Mouse (Mus musculus) midbrain, embryonic 13.5 days (tissue): ENCODE measurements at regions not wholly inside any gene's neighbourhood (a gene's known extent, or its start where the extent isn't known, plus 50 kb on each side); places are given as distances from the start of the nearest gene placed in this dataset.
A peak's percentile ranks its signal among the peaks of the same experiment; 100 is the strongest.
"Not testable (repeated sequence)": the region's sequence is repeated elsewhere in the genome, so short reads cannot be mapped to it uniquely, and the experiment has no call there.

Experiments used
- ATAC-seq: fragments of 200-750 bp; cut with Nextera tagmentation; 2 replicates; pipeline ENCODE4 v1.8.0; 2017; ENCODE audit warnings: mild to moderate bottlenecking, moderate TSS enrichment, moderate library complexity
- H3K27ac ChIP-seq: fragments of 300-500 bp; sonication (generic); 2 replicates; pipeline ENCODE4 v1.5.1; 2015; ENCODE audit warnings: inconsistent platforms, mild to moderate bottlenecking, moderate library complexity
- H3K27me3 ChIP-seq: fragments of 300-500 bp; sonication (generic); 2 replicates; pipeline ENCODE4 v1.6.1; 2015; ENCODE audit warnings: mild to moderate bottlenecking, inconsistent platforms
- H3K36me3 ChIP-seq: fragments of 300-500 bp; sonication (generic); 2 replicates; pipeline ENCODE4 v1.6.1; 2015; ENCODE audit warnings: mild to moderate bottlenecking, inconsistent platforms
- H3K4me1 ChIP-seq: fragments of 300-500 bp; sonication (generic); replicated peaks from 2 replicates; pipeline ENCODE4 v1.6.1; 2015; ENCODE audit warnings: inconsistent platforms
- H3K4me2 ChIP-seq: fragments of 300-500 bp; sonication (generic); replicated peaks from 2 replicates; pipeline ENCODE4 v1.6.1; 2015; ENCODE audit warnings: moderate library complexity, mild to moderate bottlenecking, inconsistent platforms
- H3K4me3 ChIP-seq: fragments of 300-500 bp; sonication (generic); replicated peaks from 2 replicates; pipeline ENCODE4 v1.5.1; 2015; ENCODE audit warnings: mild to moderate bottlenecking, inconsistent platforms
- H3K9ac ChIP-seq: fragments of 300-500 bp; sonication (generic); replicated peaks from 2 replicates; pipeline ENCODE4 v1.6.1; 2015; ENCODE audit warnings: mild to moderate bottlenecking, inconsistent platforms
- H3K9me3 ChIP-seq: fragments of 300-500 bp; sonication (generic); 2 replicates; pipeline ENCODE4 v1.6.1; 2016; ENCODE audit warnings: mild to moderate bottlenecking, inconsistent platforms
- WGBS: fragments of 180-500 bp; shearing (Covaris S2); methylation state at CpG from one replicate; pipeline ENCODE4 v1.1.7; 2015; 5-methylcytosine and 5-hydroxymethylcytosine counted together

DNA sequence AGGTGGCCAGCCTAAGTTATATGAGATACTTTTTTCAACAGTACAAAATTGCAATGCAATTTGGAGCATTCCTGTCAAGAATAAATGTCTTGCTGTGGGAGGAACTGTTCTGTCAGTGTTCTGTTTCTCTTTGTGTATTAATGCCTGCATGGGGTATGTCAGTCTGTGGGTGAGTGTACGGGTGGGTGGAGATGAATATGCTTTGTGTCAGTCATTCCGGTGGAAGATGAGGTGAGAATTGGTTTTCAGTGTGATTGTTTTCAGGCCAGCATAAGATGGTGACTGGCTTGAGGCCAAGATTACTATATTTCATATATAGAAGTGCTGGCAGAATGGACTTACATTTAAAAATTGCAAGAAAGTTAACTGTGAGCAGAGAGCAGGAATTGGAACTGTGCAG is 184.0 kb downstream of the Frk start:
- no peaks in the 10 kb centered on the region for H3K27me3 ChIP-seq
- H3K4me2 ChIP-seq = no peak overlapping the region
- 65% methylated on average over 2 of the region's 2 CpGs for WGBS
- H3K36me3 ChIP-seq = no peaks in the 10 kb centered on the region
- H3K4me1 ChIP-seq = no peaks in the 10 kb centered on the region
- H3K27ac ChIP-seq = no peak overlapping the region
- 0 out of 2 replicates have a peak, but pooled peaks have one; percentile 22 for ATAC-seq
- no peak overlapping the region for H3K4me3 ChIP-seq
- no peaks in the 10 kb centered on the region for H3K9me3 ChIP-seq
- H3K9ac ChIP-seq = no peak overlapping the region

DNA sequence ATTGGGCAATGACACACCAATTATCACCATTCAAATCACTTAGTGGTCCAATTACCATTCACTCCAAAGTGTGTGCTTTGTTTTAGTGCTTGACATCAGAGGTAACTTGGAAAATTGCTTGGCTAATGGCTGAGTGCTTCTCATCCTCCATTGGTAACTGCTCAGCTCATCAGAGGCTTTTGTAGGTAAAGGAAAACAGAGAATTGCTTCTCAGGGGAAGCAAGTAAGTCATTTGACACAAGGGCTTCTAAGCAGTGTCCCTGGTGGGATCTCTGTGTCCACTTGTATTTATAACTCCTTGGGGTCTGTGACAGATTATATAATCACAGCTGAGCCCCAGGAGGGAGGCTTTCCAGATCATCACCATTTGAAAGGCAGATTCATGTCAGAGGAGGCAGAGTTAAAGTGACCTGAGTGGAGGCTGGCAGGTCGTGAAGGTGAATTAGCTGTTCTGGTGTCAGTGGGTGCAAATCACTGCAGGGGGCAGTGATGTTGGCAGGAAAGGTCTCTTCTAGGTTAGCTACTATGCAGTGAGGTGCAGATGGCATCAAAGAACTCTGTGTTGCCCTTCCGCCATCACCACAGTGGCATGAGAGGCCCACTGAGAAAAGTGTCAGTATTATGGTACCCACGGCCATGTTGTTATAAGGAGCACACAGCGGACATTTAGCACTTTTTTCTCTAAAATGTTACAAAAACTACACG is 184.7 kb downstream of the Frk start:
- Histone ChIP-seq H3K27me3 (no peaks in the 10 kb centered on the region), H3K4me3 (no peak overlapping the region), H3K36me3 (no peaks in the 10 kb centered on the region), H3K4me2 (no peak overlapping the region), H3K4me1 (no peaks in the 10 kb centered on the region), H3K27ac (peak overlapping the region; percentile 16; the same call in 1 of the 2 replicates), H3K9ac (no peak overlapping the region), H3K9me3 (no peaks in the 10 kb centered on the region)
- WGBS = 66% methylated on average over 5 of the region's 5 CpGs
- ATAC-seq = peak; percentile 51; the same call in 1 of the 2 replicates

DNA sequence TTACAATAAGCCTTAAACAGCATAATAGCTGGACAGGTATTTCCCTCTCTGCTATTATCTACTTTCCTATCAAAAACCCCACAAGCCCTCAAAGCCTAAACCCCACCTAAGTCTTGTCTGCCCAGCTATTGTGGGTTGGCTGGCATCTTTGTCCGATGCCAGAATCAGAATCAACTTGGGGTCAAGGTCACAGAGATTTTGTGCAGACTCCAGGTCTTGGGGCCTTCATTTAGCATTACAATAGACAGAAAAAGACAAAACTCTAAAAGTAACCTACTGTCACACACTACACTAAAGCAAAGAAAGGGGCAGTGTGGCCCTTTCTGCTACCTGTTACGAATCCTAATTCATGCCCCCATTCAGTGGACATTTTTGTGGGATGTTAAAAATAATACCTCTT is 188.6 kb downstream of the Frk start:
- no peak overlapping the region for H3K9ac ChIP-seq
- no peak overlapping the region for H3K27ac ChIP-seq
- H3K4me1 ChIP-seq = no peaks in the 10 kb centered on the region
- no peaks in the 10 kb centered on the region for H3K27me3 ChIP-seq
- ATAC-seq = no peak
- H3K4me2 ChIP-seq = no peak overlapping the region
- no peaks in the 10 kb centered on the region for H3K36me3 ChIP-seq
- 71% methylated on average over 2 of the region's 2 CpGs for WGBS
- H3K9me3 ChIP-seq = no peaks in the 10 kb centered on the region
- H3K4me3 ChIP-seq = no peak overlapping the region

DNA sequence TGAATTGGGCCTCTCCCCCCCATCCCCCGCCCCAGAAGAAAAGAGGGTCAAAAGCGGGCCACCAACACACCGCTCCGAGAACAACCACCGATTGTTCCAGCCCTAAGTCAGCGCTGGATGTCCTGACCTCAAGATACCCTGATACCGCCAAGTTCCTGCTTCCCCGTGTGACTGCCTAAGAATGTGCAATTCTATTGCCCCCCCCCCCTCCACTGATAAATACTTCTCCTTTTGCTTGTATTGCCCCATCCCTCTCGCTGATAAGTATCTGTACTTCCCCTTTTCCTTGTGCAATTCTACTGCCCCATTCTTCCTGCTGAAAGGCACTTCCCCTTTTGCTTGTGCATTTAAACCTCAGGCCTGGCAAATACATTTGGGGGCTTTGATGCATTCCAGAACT is 216.2 kb downstream of the Frk start:
- H3K27me3 ChIP-seq, H3K4me1 ChIP-seq, ATAC-seq, H3K36me3 ChIP-seq, H3K4me2 ChIP-seq, H3K27ac ChIP-seq, H3K9me3 ChIP-seq, H3K4me3 ChIP-seq, H3K9ac ChIP-seq: not testable (repeated sequence)
- 87% methylated on average over 9 of the region's 9 CpGs for WGBS

DNA sequence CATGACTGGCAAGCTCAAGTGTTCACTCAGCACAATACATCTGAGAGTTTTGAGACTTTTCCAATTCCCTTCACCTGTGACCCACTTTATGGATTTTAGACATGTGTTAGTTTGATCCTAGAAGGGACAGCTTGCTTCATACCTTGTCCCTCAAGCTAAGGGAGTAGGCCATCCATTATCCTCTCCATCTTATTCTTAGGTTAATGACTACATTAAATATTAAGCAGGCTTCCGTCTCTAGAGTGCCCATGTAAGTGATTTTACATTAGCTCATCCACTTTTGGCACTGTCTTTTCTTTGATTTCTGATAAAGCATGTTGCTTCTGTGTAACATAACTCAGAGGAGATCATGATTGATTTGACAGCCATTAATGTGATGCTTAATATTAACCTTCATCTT is 218.8 kb downstream of the Frk start:
- no peak overlapping the region for H3K9ac ChIP-seq
- no peak overlapping the region for H3K4me3 ChIP-seq
- H3K4me2 ChIP-seq = no peak overlapping the region
- H3K4me1 ChIP-seq = peaks cover 4% of the 10 kb centered on the region; the same call in 1 of the 2 replicates
- H3K9me3 ChIP-seq = no peaks in the 10 kb centered on the region
- no peak for ATAC-seq
- H3K27me3 ChIP-seq = no peaks in the 10 kb centered on the region
- H3K27ac ChIP-seq = no peak overlapping the region
- WGBS = 73% methylated on average over 1 of the region's 1 CpGs
- H3K36me3 ChIP-seq = no peaks in the 10 kb centered on the region

DNA sequence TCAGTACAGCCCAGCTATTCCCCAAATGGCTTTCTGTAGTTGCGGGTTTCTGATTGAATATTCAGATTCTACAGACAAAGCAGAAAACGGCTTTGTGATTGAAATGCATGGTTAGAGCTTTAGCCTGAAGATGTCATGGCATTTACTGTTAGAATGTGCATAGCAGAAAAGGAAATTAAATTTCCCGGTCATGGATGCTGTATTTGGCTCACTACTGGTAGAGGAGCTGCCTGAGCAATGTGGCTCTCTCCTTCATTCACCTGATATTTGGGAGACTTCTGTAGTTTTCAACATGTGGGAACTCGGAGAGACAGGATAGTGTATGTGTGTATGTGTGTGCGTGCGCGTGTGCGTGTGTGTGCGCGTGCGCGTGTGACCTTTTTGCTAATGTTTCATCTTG is 222.2 kb downstream of the Frk start:
- WGBS = 84% methylated on average over 12 of the region's 12 CpGs
- H3K27me3 ChIP-seq = no peaks in the 10 kb centered on the region
- no peak overlapping the region for H3K4me3 ChIP-seq
- H3K4me2 ChIP-seq = no peak overlapping the region
- no peaks in the 10 kb centered on the region for H3K9me3 ChIP-seq
- peaks cover 4% of the 10 kb centered on the region; the same call in 1 of the 2 replicates for H3K4me1 ChIP-seq
- H3K9ac ChIP-seq = no peak overlapping the region
- H3K36me3 ChIP-seq = no peaks in the 10 kb centered on the region
- H3K27ac ChIP-seq = no peak overlapping the region
- ATAC-seq = peak; percentile 74

DNA sequence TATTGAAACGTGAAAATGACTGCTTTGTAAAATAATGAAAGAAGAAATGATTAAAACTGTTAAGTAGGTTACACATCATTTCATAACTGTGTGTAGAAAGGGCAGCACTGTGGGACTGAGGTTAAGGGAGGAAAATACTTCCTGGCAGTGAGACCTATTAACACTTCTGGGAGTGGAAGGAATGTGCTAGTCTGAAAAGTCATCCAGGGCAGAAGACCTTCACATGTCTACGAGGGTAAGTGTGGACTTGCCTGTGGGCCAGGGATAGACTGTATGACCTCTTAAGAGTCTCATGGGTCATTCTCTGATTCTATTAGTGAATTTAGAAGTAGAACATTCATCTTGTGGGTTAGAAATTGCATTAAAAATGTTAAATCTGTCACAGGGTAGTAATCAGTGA is 248.1 kb downstream of the Frk start:
- WGBS = 68% methylated on average over 2 of the region's 2 CpGs
- Histone ChIP-seq H3K9me3 (0 out of 2 replicates have a peak, but pooled peaks cover 4% of the 10 kb centered on the region), H3K27me3 (no peaks in the 10 kb centered on the region), H3K27ac (no peak overlapping the region), H3K4me1 (no peaks in the 10 kb centered on the region), H3K4me3 (no peak overlapping the region), H3K36me3 (no peaks in the 10 kb centered on the region), H3K4me2 (no peak overlapping the region), H3K9ac (no peak overlapping the region)
- no peak for ATAC-seq

DNA sequence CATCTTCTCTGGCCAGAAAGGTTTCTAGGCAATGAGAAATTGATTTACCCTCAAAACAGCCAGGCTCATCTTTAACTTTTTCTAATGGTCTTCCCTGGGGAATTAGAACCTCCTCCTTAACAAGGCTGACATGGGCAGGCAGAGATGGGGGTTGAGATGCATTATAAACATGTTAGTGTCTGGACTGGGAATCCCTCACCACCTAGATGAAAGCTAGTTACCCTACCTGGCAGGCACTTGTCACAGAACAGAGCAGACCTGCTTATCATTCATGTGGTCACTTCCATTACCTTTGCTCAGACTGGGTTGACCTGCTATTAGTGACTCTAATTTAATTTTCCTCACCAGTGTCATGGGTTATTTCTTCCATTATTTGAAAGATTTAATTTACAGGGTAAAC is 279.2 kb downstream of the Frk start:
- Histone ChIP-seq H3K27ac (no peak overlapping the region), H3K9me3 (no peaks in the 10 kb centered on the region), H3K4me1 (no peaks in the 10 kb centered on the region), H3K36me3 (no peaks in the 10 kb centered on the region), H3K4me3 (no peak overlapping the region), H3K27me3 (no peaks in the 10 kb centered on the region), H3K4me2 (no peak overlapping the region), H3K9ac (no peak overlapping the region)
- ATAC-seq = peak; percentile 66; the same call in 1 of the 2 replicates

DNA sequence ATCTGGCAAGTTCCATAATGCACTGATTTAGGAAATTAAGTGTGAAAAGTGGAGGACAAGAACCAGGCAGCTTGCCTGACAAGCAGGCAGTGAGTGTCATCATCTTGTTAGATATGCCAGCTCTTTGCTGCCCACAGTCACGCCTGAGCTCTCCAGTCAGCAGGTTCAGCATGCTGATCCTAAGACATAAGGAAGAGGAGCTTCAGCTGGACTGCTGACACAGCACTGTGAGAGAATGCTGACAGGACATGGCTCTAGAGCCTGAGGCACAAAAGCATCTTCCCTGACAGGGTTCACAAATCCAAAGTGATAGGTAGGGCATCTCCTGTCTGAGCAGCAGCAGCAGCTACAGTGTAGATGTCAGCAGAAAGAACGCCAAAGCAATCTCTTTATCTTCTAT is 308.9 kb downstream of the Frk start:
- Histone ChIP-seq H3K9me3 (no peaks in the 10 kb centered on the region), H3K4me2 (no peak overlapping the region), H3K27ac (no peak overlapping the region), H3K9ac (no peak overlapping the region), H3K4me3 (no peak overlapping the region), H3K36me3 (no peaks in the 10 kb centered on the region), H3K27me3 (no peaks in the 10 kb centered on the region), H3K4me1 (no peaks in the 10 kb centered on the region)
- peak; percentile 68 for ATAC-seq
- 48% methylated on average over 2 of the region's 2 CpGs for WGBS

DNA sequence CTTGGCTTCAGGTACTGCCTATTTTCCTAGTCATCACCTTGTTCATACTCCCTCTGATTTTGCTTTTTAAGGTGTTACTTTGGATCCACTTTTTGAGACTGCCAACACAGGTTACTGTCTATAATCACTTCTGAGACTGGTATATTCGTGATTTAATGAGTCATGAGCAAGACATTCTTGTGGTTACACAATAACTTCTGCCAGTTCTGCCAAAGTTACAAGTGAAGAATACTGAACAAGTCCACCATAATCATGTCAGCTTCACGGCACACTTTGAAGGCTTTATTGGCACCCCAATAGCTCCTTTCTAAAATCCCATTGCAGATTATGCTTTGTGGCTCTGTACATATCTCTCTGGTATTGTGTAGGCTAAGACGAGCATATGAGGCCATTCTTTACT is 327.9 kb downstream of the Frk start:
- H3K27me3 ChIP-seq = no peaks in the 10 kb centered on the region
- WGBS = 79% methylated on average over 3 of the region's 3 CpGs
- no peak for ATAC-seq
- no peak overlapping the region for H3K9ac ChIP-seq
- H3K27ac ChIP-seq = no peak overlapping the region
- no peaks in the 10 kb centered on the region for H3K9me3 ChIP-seq
- no peak overlapping the region for H3K4me2 ChIP-seq
- no peaks in the 10 kb centered on the region for H3K4me1 ChIP-seq
- H3K36me3 ChIP-seq = no peaks in the 10 kb centered on the region
- no peak overlapping the region for H3K4me3 ChIP-seq

DNA sequence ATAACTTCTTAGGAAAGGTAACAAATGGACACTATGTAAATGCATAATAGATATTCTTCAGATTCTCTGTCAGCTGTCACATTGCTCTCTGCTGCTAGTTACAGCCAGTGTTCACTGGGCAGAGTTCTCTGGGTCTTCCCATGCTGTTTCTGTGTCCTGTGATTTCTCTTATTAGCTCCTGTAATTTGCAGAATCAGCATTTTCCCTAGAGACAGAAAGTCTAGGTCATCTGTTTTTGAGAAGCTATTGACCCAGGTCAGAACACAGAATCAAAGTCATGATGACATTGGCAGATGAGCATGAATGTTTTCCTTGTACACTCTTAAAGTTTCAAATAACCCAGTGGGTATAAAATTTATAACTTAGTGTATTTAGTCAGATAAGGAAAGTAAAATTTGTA is 340.9 kb downstream of the Frk start:
- Histone ChIP-seq H3K4me3 (no peak overlapping the region), H3K4me2 (no peak overlapping the region), H3K9me3 (no peaks in the 10 kb centered on the region), H3K27me3 (no peaks in the 10 kb centered on the region), H3K9ac (no peak overlapping the region), H3K36me3 (no peaks in the 10 kb centered on the region), H3K27ac (no peak overlapping the region), H3K4me1 (no peaks in the 10 kb centered on the region)
- ATAC-seq = no peak

DNA sequence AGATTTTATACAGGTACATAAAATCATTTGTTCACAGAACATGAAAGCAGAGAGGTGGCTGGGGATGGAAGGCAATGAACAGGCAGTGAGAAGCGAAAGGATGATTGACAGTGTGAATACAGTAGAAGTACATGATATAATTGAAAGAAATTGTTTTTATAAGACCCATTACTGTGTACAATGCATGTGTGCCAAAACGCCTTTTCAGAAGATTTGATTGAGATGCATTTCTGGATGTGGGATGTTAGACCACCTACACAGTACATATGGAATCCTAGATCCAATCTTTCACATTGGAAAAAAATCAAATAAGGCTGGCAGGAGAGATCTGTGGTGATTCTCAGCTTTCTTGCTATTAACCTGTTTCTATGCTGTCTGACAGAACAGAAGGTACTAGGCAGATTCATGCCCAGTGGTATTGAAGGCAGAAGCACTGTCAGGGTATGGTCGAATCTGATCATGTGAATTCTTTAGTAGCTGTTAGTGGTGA is 358.9 kb downstream of the Frk start:
- H3K36me3 ChIP-seq = no peaks in the 10 kb centered on the region
- ATAC-seq = no peak
- H3K4me2 ChIP-seq = no peak overlapping the region
- no peaks in the 10 kb centered on the region for H3K9me3 ChIP-seq
- no peak overlapping the region for H3K9ac ChIP-seq
- H3K4me1 ChIP-seq = no peaks in the 10 kb centered on the region
- no peak overlapping the region for H3K4me3 ChIP-seq
- 84% methylated on average over 3 of the region's 3 CpGs for WGBS
- no peaks in the 10 kb centered on the region for H3K27me3 ChIP-seq
- no peak overlapping the region for H3K27ac ChIP-seq
